Mouse (Mus musculus): ENCODE results near the gene Palm3. TPM values are rescaled to one million over a fixed set of nuclear protein-coding genes. Genes with fewer than 3 reads are reported as not detected.

Palm3 gene
- 3.5 and 3.7 TPM in 2 replicates for polyA plus RNA-seq (2012; rRNA removed)

GRCm38 (mm10) chr8:84021096-84021495, at the start of gene Palm3:
Gene Palm3 (plus strand): TSS chr8:84021471.

GRCm38 (mm10) chr8:83972150-83973120, 48.8 kb upstream of the Palm3 start, which contains the start of gene Prkaca:
Gene Prkaca (plus strand): TSS chr8:83972993.

GRCm38 (mm10) chr8:83997511-83998141, 23.6 kb upstream of the Palm3 start, which contains the start of gene Samd1:
Gene Samd1 (plus strand): TSS chr8:83997672.

GRCm38 (mm10) chr8:84001281-84002000, 19.8 kb upstream of the Palm3 start, which contains the start of gene 1700067K01Rik:
Gene 1700067K01Rik (plus strand): TSS chr8:84001502.

GRCm38 (mm10) chr8:84011705-84012498, 9.4 kb upstream of the Palm3 start, which contains the start of gene 2210011C24Rik:
Gene 2210011C24Rik (minus strand): TSS chr8:84012171.

GRCm38 (mm10) chr8:84042066-84042947, 21.0 kb downstream of the Palm3 start, which contains the start of gene Il27ra:
Gene Il27ra (minus strand): TSS chr8:84042589.

GRCm38 (mm10) chr8:84044900-84045299, 23.6 kb downstream of the Palm3 start, which contains the start of gene Rln3:
Gene Rln3 (minus strand): TSS chr8:84045000.

GRCm38 (mm10) chr8:84065037-84065436, 43.8 kb downstream of the Palm3 start, which contains the start of gene Gm10643:
Gene Gm10643 (minus strand): TSS chr8:84065137.

GRCm38 (mm10) chr8:84066291-84066930, 45.1 kb downstream of the Palm3 start, which contains the start of gene Rfx1:
Gene Rfx1 (plus strand): TSS chr8:84066834.

Other genes starting within 250 kb of the Palm3 start
- gene Adgrl1, start 121.4 kb upstream of the Palm3 start, polyA plus RNA-seq (2012; rRNA removed), result 162 and 190 TPM in 2 replicates
- gene Gm10644, start 66.3 kb upstream of the Palm3 start, polyA plus RNA-seq (2012; rRNA removed), result 1.2 and 2.1 TPM in 2 replicates
- gene Asf1b, start 66.0 kb upstream of the Palm3 start, polyA plus RNA-seq (2012; rRNA removed), result 19.7 and 21.1 TPM in 2 replicates
- 64.4 and 81.8 TPM in 2 replicates for gene Prkaca, start 48.5 kb upstream of the Palm3 start, polyA plus RNA-seq (2012; rRNA removed)
- 68.8 and 69.5 TPM in 2 replicates for gene Samd1, start 23.8 kb upstream of the Palm3 start, polyA plus RNA-seq (2012; rRNA removed)
- 1.7 and 1.8 TPM in 2 replicates for gene 1700067K01Rik, start 20.0 kb upstream of the Palm3 start, polyA plus RNA-seq (2012; rRNA removed)
- 1.9 and 3.5 TPM in 2 replicates for gene 2210011C24Rik, start 9.3 kb upstream of the Palm3 start, polyA plus RNA-seq (2012; rRNA removed)
- gene Il27ra, start 21.1 kb downstream of the Palm3 start, polyA plus RNA-seq (2012; rRNA removed), result 6.1 and 6.3 TPM in 2 replicates
- gene Rln3, start 23.5 kb downstream of the Palm3 start, polyA plus RNA-seq (2012; rRNA removed), result 6.3 and 7.4 TPM in 2 replicates
- 0.75 and 1.1 TPM in 2 replicates for gene Gm10643, start 43.7 kb downstream of the Palm3 start, polyA plus RNA-seq (2012; rRNA removed)
- 48.2 and 48.7 TPM in 2 replicates for gene Rfx1, start 45.4 kb downstream of the Palm3 start, polyA plus RNA-seq (2012; rRNA removed)
- 76.0 and 80.2 TPM in 2 replicates for gene Dcaf15, start 83.3 kb downstream of the Palm3 start, polyA plus RNA-seq (2012; rRNA removed)
- 18.3 and 59.6 TPM in 2 replicates for gene Podnl1, start 104.5 kb downstream of the Palm3 start, polyA plus RNA-seq (2012; rRNA removed)
- 44.9 and 46.5 TPM in 2 replicates for gene Cc2d1a, start 126.5 kb downstream of the Palm3 start, polyA plus RNA-seq (2012; rRNA removed)
- gene 4930432K21Rik, start 126.6 kb downstream of the Palm3 start, polyA plus RNA-seq (2012; rRNA removed), result 4.2 and 5.2 TPM in 2 replicates
- gene Nanos3, start 163.7 kb downstream of the Palm3 start, polyA plus RNA-seq (2012; rRNA removed), result 2.2 and 4.2 TPM in 2 replicates
- gene Zswim4, start 215.6 kb downstream of the Palm3 start, polyA plus RNA-seq (2012; rRNA removed), result 36.1 and 37.1 TPM in 2 replicates
- gene D8Ertd738e, start 228.2 kb downstream of the Palm3 start, polyA plus RNA-seq (2012; rRNA removed), result 60.5 and 85.9 TPM in 2 replicates
- gene Mri1, start 235.9 kb downstream of the Palm3 start, polyA plus RNA-seq (2012; rRNA removed), result 213 and 351 TPM in 2 replicates
- gene Ccdc130, start 248.9 kb downstream of the Palm3 start, polyA plus RNA-seq (2012; rRNA removed), result 49.0 and 60.0 TPM in 2 replicates